Mouse (Mus musculus): ENCODE results near the gene Iqck. TPM values are rescaled to one million over a fixed set of nuclear protein-coding genes. Genes with fewer than 3 reads are reported as not detected.
A peak's percentile ranks its signal among the peaks of the same experiment; 100 is the strongest.

Iqck gene
- polyA plus RNA-seq, 1 experiment from 2014 or later = 6.2 TPM

- no peaks in the 10 kb centered on the region; the same call in 1 of the 2 replicates for H3K27me3 ChIP-seq (ENCODE audit: low read depth, poor library complexity, severe bottlenecking)
- no peaks in the 10 kb centered on the region for H3K36me3 ChIP-seq
- no peak overlapping the region for H3K4me3 ChIP-seq
- H3K4me1 ChIP-seq = peaks cover 22% of the 10 kb centered on the region
- no peak for DNase-seq (ENCODE audit: low spot score)
- 92% methylated on average over 4 of the region's 4 CpGs for WGBS
- no peaks in the 10 kb centered on the region for H3K9me3 ChIP-seq (replicated peaks)
- no peak overlapping the region for H3K27ac ChIP-seq (replicated peaks)
Observed at GRCm38 (mm10) chr7:118904530-118904929, 49.0 kb downstream of the Iqck start.

GRCm38 (mm10) chr7:118908961-118909515, 53.5 kb downstream of the Iqck start:
- H3K27ac ChIP-seq (replicated peaks) = no peak overlapping the region
- no peaks in the 10 kb centered on the region for H3K9me3 ChIP-seq (replicated peaks)
- no peaks in the 10 kb centered on the region for H3K36me3 ChIP-seq
- no peaks in the 10 kb centered on the region for H3K27me3 ChIP-seq (ENCODE audit: low read depth, poor library complexity, severe bottlenecking)
- DNase-seq (ENCODE audit: low spot score) = no peak
- no peak overlapping the region for H3K4me3 ChIP-seq
- WGBS = 69% methylated on average over 8 of the region's 8 CpGs
- peaks cover 32% of the 10 kb centered on the region for H3K4me1 ChIP-seq

- Histone ChIP-seq H3K4me3 (no peak overlapping the region), H3K27me3 (ENCODE audit: low read depth, poor library complexity, severe bottlenecking) (no peaks in the 10 kb centered on the region), H3K9me3 (replicated peaks) (no peaks in the 10 kb centered on the region), H3K4me1 (peaks cover 32% of the 10 kb centered on the region), H3K36me3 (no peaks in the 10 kb centered on the region), H3K27ac (replicated peaks) (no peak overlapping the region)
- 78% methylated on average over 2 of the region's 2 CpGs for WGBS
- no peak for DNase-seq (ENCODE audit: low spot score)
Observed at GRCm38 (mm10) chr7:118910464-118910863, 54.9 kb downstream of the Iqck start.

GRCm38 (mm10) chr7:118911170-118911569, 55.6 kb downstream of the Iqck start:
- H3K4me1 ChIP-seq = peaks cover 32% of the 10 kb centered on the region
- no peaks in the 10 kb centered on the region for H3K36me3 ChIP-seq
- DNase-seq (ENCODE audit: low spot score) = no peak
- no peak overlapping the region for H3K4me3 ChIP-seq
- no peaks in the 10 kb centered on the region for H3K27me3 ChIP-seq (ENCODE audit: low read depth, poor library complexity, severe bottlenecking)
- peak overlapping the region; percentile 66; the same call in 1 of the 2 replicates for H3K27ac ChIP-seq (replicated peaks)
- no peaks in the 10 kb centered on the region for H3K9me3 ChIP-seq (replicated peaks)
- WGBS = 96% methylated on average over 2 of the region's 2 CpGs

- no peak overlapping the region for H3K4me3 ChIP-seq
- no peak for DNase-seq (ENCODE audit: low spot score)
- 76% methylated on average over 7 of the region's 7 CpGs for WGBS
- H3K4me1 ChIP-seq = peaks cover 31% of the 10 kb centered on the region
- no peaks in the 10 kb centered on the region for H3K9me3 ChIP-seq (replicated peaks)
- peak overlapping the region; percentile 66; the same call in 1 of the 2 replicates for H3K27ac ChIP-seq (replicated peaks)
- H3K36me3 ChIP-seq = no peaks in the 10 kb centered on the region
- H3K27me3 ChIP-seq (ENCODE audit: low read depth, poor library complexity, severe bottlenecking) = no peaks in the 10 kb centered on the region
Observed at GRCm38 (mm10) chr7:118911571-118911970, 56.0 kb downstream of the Iqck start.

GRCm38 (mm10) chr7:118912049-118912490, 56.5 kb downstream of the Iqck start:
- Histone ChIP-seq H3K4me1 (peaks cover 30% of the 10 kb centered on the region), H3K4me3 (no peak overlapping the region), H3K27me3 (ENCODE audit: low read depth, poor library complexity, severe bottlenecking) (no peaks in the 10 kb centered on the region), H3K9me3 (replicated peaks) (no peaks in the 10 kb centered on the region), H3K27ac (replicated peaks) (peak overlapping the region; percentile 66), H3K36me3 (no peaks in the 10 kb centered on the region)
- WGBS = 30% methylated on average over 8 of the region's 8 CpGs
- DNase-seq (ENCODE audit: low spot score) = peak; percentile 43

- H3K27me3 ChIP-seq (ENCODE audit: low read depth, poor library complexity, severe bottlenecking) = no peaks in the 10 kb centered on the region
- H3K9me3 ChIP-seq (replicated peaks) = no peaks in the 10 kb centered on the region
- H3K27ac ChIP-seq (replicated peaks) = no peak overlapping the region
- whole genome bisulfite sequencing = 86% methylated on average over 7 of the region's 7 CpGs
- no peak overlapping the region for H3K4me3 ChIP-seq
- DNase-seq (ENCODE audit: low spot score) = no peak
- H3K4me1 ChIP-seq = peaks cover 34% of the 10 kb centered on the region
- H3K36me3 ChIP-seq = no peaks in the 10 kb centered on the region
Observed at GRCm38 (mm10) chr7:118914561-118915165, 59.1 kb downstream of the Iqck start.

GRCm38 (mm10) chr7:118919261-118920006, 63.9 kb downstream of the Iqck start:
- H3K27ac ChIP-seq (replicated peaks) = peak overlapping the region; percentile 78
- no peak overlapping the region for H3K4me3 ChIP-seq
- peaks cover 23% of the 10 kb centered on the region for H3K4me1 ChIP-seq
- DNase-seq (ENCODE audit: low spot score) = peak; percentile 28
- no peaks in the 10 kb centered on the region for H3K9me3 ChIP-seq (replicated peaks)
- H3K27me3 ChIP-seq (ENCODE audit: low read depth, poor library complexity, severe bottlenecking) = no peaks in the 10 kb centered on the region
- 68% methylated on average over 10 of the region's 10 CpGs for WGBS
- H3K36me3 ChIP-seq = no peaks in the 10 kb centered on the region

- Histone ChIP-seq H3K27ac (replicated peaks) (no peak overlapping the region), H3K4me1 (peaks cover 26% of the 10 kb centered on the region), H3K27me3 (ENCODE audit: low read depth, poor library complexity, severe bottlenecking) (no peaks in the 10 kb centered on the region), H3K4me3 (no peak overlapping the region), H3K9me3 (replicated peaks) (no peaks in the 10 kb centered on the region), H3K36me3 (no peaks in the 10 kb centered on the region)
- no peak for DNase-seq (ENCODE audit: low spot score)
- 74% methylated on average over 4 of the region's 4 CpGs for WGBS
Observed at GRCm38 (mm10) chr7:118922441-118923202, 67.1 kb downstream of the Iqck start.

- no peak for DNase-seq (ENCODE audit: low spot score)
- Histone ChIP-seq H3K27me3 (ENCODE audit: low read depth, poor library complexity, severe bottlenecking) (no peaks in the 10 kb centered on the region), H3K36me3 (no peaks in the 10 kb centered on the region), H3K4me1 (peaks cover 14% of the 10 kb centered on the region), H3K9me3 (replicated peaks) (no peaks in the 10 kb centered on the region), H3K4me3 (no peak overlapping the region), H3K27ac (replicated peaks) (no peak overlapping the region)
- 87% methylated on average over 3 of the region's 3 CpGs for WGBS
Observed at GRCm38 (mm10) chr7:118925547-118925946, 70.0 kb downstream of the Iqck start.

- Histone ChIP-seq H3K9me3 (replicated peaks) (no peaks in the 10 kb centered on the region), H3K4me1 (peaks cover 11% of the 10 kb centered on the region), H3K27ac (replicated peaks) (no peak overlapping the region), H3K27me3 (ENCODE audit: low read depth, poor library complexity, severe bottlenecking) (no peaks in the 10 kb centered on the region), H3K4me3 (no peak overlapping the region), H3K36me3 (no peaks in the 10 kb centered on the region)
- DNase-seq (ENCODE audit: low spot score) = no peak
- 83% methylated on average over 6 of the region's 6 CpGs for WGBS
Observed at GRCm38 (mm10) chr7:118926516-118927260, 71.1 kb downstream of the Iqck start.

GRCm38 (mm10) chr7:118927279-118927678, 71.7 kb downstream of the Iqck start:
- Histone ChIP-seq H3K4me3 (no peak overlapping the region), H3K27me3 (ENCODE audit: low read depth, poor library complexity, severe bottlenecking) (no peaks in the 10 kb centered on the region), H3K9me3 (replicated peaks) (no peaks in the 10 kb centered on the region), H3K4me1 (peaks cover 11% of the 10 kb centered on the region), H3K36me3 (no peaks in the 10 kb centered on the region), H3K27ac (replicated peaks) (no peak overlapping the region)
- 97% methylated on average over 2 of the region's 2 CpGs for WGBS
- DNase-seq (ENCODE audit: low spot score) = no peak
